Mouse (Mus musculus): Measurements from ENCODE around the gene Axdnd1.

GRCm38 (mm10) chr1:156284207-156284606 is 136.8 kb downstream of the Axdnd1 start:
- TF ChIP-seq CTCF (IDR thresholded peaks at IDR 0.05; ENCODE audit: extremely low read depth, insufficient read depth, insufficient read length, insufficient replicate concordance): no peak
- TF ChIP-seq POLR2A (IDR thresholded peaks at IDR 0.05; ENCODE audit: low read depth, low read length): no peak
